Mouse (Mus musculus): ENCODE results near the gene Mmp27. TPM values are rescaled to one million over a fixed set of nuclear protein-coding genes. Genes with fewer than 3 reads are reported as not detected.

Mmp27 gene
- polyA plus RNA-seq, 2 experiments, result 0.05 to 0.12 TPM

- H3K27ac ChIP-seq (replicated peaks; ENCODE audit: low read depth, low read length), result no peak overlapping the region
- H3K4me2 ChIP-seq (replicated peaks; ENCODE audit: low read depth, low read length, severe bottlenecking), result no peak overlapping the region
- H3K9ac ChIP-seq (ENCODE audit: low read depth, low read length, severe bottlenecking), result no peak overlapping the region
- H3K4me3 ChIP-seq (replicated peaks; ENCODE audit: low read length), result no peak overlapping the region
- ATAC-seq (ENCODE audit: low FRiP score, low read depth) (no peak), DNase-seq (ENCODE audit: low spot score) (no peak)
- 91% methylated on average over 7 of the region's 7 CpGs for WGBS
- H3K27me3 ChIP-seq (ENCODE audit: control insufficient read depth, insufficient read depth, low read length), result no peaks in the 10 kb centered on the region
- no peak for TF ChIP-seq POLR2A (IDR thresholded peaks at IDR 0.05; ENCODE audit: borderline replicate concordance, extremely low read depth, insufficient read depth, insufficient read length)
- H3K4me1 ChIP-seq (ENCODE audit: control insufficient read depth, insufficient read depth, low read length), result no peaks in the 10 kb centered on the region
- H3K9me3 ChIP-seq (ENCODE audit: control insufficient read depth, low read length), result no peaks in the 10 kb centered on the region
- H3K36me3 ChIP-seq (ENCODE audit: control insufficient read depth, insufficient read depth, low read length), result no peaks in the 10 kb centered on the region
These were observed 25.3 kb upstream of the Mmp27 start for GRCm38 (mm10) chr9:7545920-7546319.

GRCm38 (mm10) chr9:7551943-7552342, 19.3 kb upstream of the Mmp27 start:
- Histone ChIP-seq H3K4me1 (ENCODE audit: control insufficient read depth, insufficient read depth, low read length) (no peaks in the 10 kb centered on the region), H3K4me2 (replicated peaks; ENCODE audit: low read depth, low read length, severe bottlenecking) (no peak overlapping the region), H3K9ac (ENCODE audit: low read depth, low read length, severe bottlenecking) (no peak overlapping the region), H3K36me3 (ENCODE audit: control insufficient read depth, insufficient read depth, low read length) (no peaks in the 10 kb centered on the region), H3K27ac (replicated peaks; ENCODE audit: low read depth, low read length) (no peak overlapping the region), H3K27me3 (ENCODE audit: control insufficient read depth, insufficient read depth, low read length) (no peaks in the 10 kb centered on the region), H3K9me3 (ENCODE audit: control insufficient read depth, low read length) (no peaks in the 10 kb centered on the region), H3K4me3 (replicated peaks; ENCODE audit: low read length) (no peak overlapping the region)
- ATAC-seq (ENCODE audit: low FRiP score, low read depth) (no peak), DNase-seq (ENCODE audit: low spot score) (no peak)
- no peak for TF ChIP-seq POLR2A (IDR thresholded peaks at IDR 0.05; ENCODE audit: borderline replicate concordance, extremely low read depth, insufficient read depth, insufficient read length)

- Histone ChIP-seq H3K4me3 (replicated peaks; ENCODE audit: low read length) (no peak overlapping the region), H3K4me2 (replicated peaks; ENCODE audit: low read depth, low read length, severe bottlenecking) (no peak overlapping the region), H3K27me3 (ENCODE audit: control insufficient read depth, insufficient read depth, low read length) (no peaks in the 10 kb centered on the region), H3K9me3 (ENCODE audit: control insufficient read depth, low read length) (no peaks in the 10 kb centered on the region), H3K9ac (ENCODE audit: low read depth, low read length, severe bottlenecking) (no peak overlapping the region), H3K27ac (replicated peaks; ENCODE audit: low read depth, low read length) (no peak overlapping the region), H3K36me3 (ENCODE audit: control insufficient read depth, insufficient read depth, low read length) (no peaks in the 10 kb centered on the region), H3K4me1 (ENCODE audit: control insufficient read depth, insufficient read depth, low read length) (no peaks in the 10 kb centered on the region)
- WGBS, result 79% methylated on average over 3 of the region's 3 CpGs
- TF ChIP-seq POLR2A (IDR thresholded peaks at IDR 0.05; ENCODE audit: borderline replicate concordance, extremely low read depth, insufficient read depth, insufficient read length), result no peak
- no peak for DNase-seq (ENCODE audit: low spot score)
- ATAC-seq (ENCODE audit: low FRiP score, low read depth), result no peak
These were observed 17.7 kb upstream of the Mmp27 start for GRCm38 (mm10) chr9:7553536-7553935.

GRCm38 (mm10) chr9:7554382-7554781, 16.8 kb upstream of the Mmp27 start:
- WGBS, result 52% methylated on average over 3 of the region's 3 CpGs
- Histone ChIP-seq H3K4me3 (replicated peaks; ENCODE audit: low read length) (no peak overlapping the region), H3K9ac (ENCODE audit: low read depth, low read length, severe bottlenecking) (no peak overlapping the region), H3K4me2 (replicated peaks; ENCODE audit: low read depth, low read length, severe bottlenecking) (no peak overlapping the region), H3K27ac (replicated peaks; ENCODE audit: low read depth, low read length) (no peak overlapping the region), H3K27me3 (ENCODE audit: control insufficient read depth, insufficient read depth, low read length) (no peaks in the 10 kb centered on the region), H3K36me3 (ENCODE audit: control insufficient read depth, insufficient read depth, low read length) (no peaks in the 10 kb centered on the region), H3K4me1 (ENCODE audit: control insufficient read depth, insufficient read depth, low read length) (no peaks in the 10 kb centered on the region), H3K9me3 (ENCODE audit: control insufficient read depth, low read length) (no peaks in the 10 kb centered on the region)
- ATAC-seq (ENCODE audit: low FRiP score, low read depth) (no peak), DNase-seq (ENCODE audit: low spot score) (no peak)
- TF ChIP-seq POLR2A (IDR thresholded peaks at IDR 0.05; ENCODE audit: borderline replicate concordance, extremely low read depth, insufficient read depth, insufficient read length), result no peak

- Histone ChIP-seq H3K4me3 (replicated peaks; ENCODE audit: low read length) (no peak within 1 kb of the TSS), H3K4me1 (ENCODE audit: control insufficient read depth, insufficient read depth, low read length) (no peaks in the 10 kb centered on the region), H3K9ac (ENCODE audit: low read depth, low read length, severe bottlenecking) (no peak within 1 kb of the TSS), H3K4me2 (replicated peaks; ENCODE audit: low read depth, low read length, severe bottlenecking) (no peak within 1 kb of the TSS), H3K36me3 (ENCODE audit: control insufficient read depth, insufficient read depth, low read length) (no peaks in the 10 kb centered on the region), H3K27ac (replicated peaks; ENCODE audit: low read depth, low read length) (no peak within 1 kb of the TSS), H3K27me3 (ENCODE audit: control insufficient read depth, insufficient read depth, low read length) (no peaks in the 10 kb centered on the region), H3K9me3 (ENCODE audit: control insufficient read depth, low read length) (no peaks in the 10 kb centered on the region)
- no peak for ATAC-seq (ENCODE audit: low FRiP score, low read depth)
- no peak for DNase-seq (ENCODE audit: low spot score)
- no peak for TF ChIP-seq POLR2A (IDR thresholded peaks at IDR 0.05; ENCODE audit: borderline replicate concordance, extremely low read depth, insufficient read depth, insufficient read length)
- WGBS, result 83% methylated on average over 8 of the region's 8 CpGs
These were observed 12.8 kb upstream of the Mmp27 start, which contains the start of gene Mmp8 for GRCm38 (mm10) chr9:7558221-7559017. Gene Mmp8, plus strand, starts transcription at chr9:7558456.

Measured in limb, embryonic 14.5 days (tissue).